Mouse (Mus musculus): ENCODE measurements around the gene Pm20d2.

The Pm20d2 gene

GRCm38 (mm10) chr4:33189735-33190036, at the start of gene Pm20d2:
Gene Pm20d2, minus strand, starts transcription at chr4:33189737.
- DNase-seq (ENCODE audit: low spot score) = no peak

- no peak for DNase-seq (ENCODE audit: low spot score)
Observed at GRCm38 (mm10) chr4:33230881-33231280, 41.3 kb upstream of the Pm20d2 start.

- no peak for DNase-seq (ENCODE audit: low spot score)
Observed at GRCm38 (mm10) chr4:33229639-33230038, 40.1 kb upstream of the Pm20d2 start.

DNA sequence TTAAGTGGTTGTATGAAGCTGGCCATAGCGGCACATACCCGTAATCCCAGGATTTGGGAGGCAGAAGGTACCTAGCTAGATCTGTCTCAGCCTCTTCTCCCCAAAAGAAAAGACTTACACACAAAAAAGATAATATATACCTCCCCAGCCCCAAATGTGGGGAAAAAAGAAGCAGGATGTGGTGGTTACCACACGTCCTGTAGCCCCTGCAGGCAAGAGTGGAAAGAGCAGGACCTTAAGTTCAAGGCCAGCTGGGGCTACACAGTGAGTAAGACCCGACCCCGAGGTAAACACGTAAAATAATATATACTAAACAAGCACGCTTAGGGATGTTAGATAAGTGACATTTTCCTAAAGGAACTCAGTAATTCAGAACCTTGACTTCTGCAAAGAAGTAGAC, 37.6 kb upstream of the Pm20d2 start:
- DNase-seq (ENCODE audit: low spot score) = no peak

GRCm38 (mm10) chr4:33224003-33224675, 34.6 kb upstream of the Pm20d2 start:
- DNase-seq (ENCODE audit: low spot score) = no peak

DNA sequence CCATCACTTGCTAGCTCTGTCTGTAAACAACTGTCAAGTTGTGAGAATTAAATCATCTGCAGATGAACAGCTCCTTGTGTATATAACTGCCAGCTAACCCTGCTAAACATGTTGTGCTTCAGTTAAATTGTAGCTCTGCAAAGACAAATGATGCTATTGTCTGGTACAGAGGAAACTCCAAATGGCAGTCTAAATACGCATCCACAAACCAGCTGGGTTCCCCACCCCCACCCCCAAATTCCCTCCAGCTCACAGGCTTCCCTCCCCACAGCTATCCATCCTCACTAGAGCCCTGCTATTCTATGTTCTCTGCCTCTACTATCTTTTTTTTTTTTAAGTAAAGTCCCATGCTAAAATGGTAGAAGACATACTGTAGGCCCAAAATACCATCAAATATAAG, 32.3 kb upstream of the Pm20d2 start:
- no peak for DNase-seq (ENCODE audit: low spot score)

DNA sequence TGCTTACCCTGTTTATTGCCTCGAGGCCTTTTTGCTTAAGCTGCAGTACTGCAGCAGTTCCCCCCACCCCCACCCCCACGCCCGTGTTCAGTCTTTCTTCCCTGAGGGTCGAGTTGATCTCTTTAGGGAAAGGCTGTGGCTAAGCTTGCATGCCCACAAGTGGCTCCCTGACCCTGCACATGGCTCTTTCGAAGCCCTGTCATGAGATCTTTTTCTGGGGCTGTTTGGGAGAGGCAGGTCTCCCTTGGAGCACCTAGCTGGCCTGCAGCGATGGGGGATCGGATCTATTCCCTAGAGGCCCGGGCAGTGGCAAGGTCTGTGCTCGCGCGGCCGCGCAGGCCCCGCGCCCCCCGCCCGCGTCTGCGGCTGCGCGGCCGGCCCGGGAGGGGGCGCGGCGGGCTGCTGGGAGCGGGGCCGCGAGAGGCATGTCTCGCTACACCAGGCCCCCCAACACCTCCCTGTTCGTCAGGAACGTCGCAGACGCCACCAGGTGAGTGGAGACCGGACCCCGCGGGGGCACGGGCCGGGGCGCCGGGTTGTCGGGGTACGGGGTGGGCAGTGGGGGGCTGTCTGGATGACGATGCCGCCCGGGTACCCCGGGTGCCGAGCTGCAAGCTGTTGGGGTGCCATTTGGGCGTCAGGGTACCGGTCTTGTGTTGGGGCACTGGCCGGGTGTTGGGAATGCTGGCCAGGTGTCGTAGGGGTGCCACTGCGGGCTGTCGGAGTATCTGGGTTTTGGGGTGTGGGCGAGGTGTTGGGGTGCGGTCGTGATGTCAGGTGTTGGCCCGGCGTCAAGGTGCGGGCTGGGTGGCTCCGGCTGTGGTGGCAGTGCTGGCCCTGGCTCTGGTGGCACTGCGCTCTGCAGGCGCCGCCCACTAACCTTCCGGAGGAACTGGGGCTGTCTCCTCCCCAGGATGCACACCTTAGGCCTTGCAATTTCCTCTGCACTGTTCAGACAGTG, 19.6 kb upstream of the Pm20d2 start, which contains the start of gene Srsf12:
Gene Srsf12, plus strand, starts transcription at position 111 of the 961 bp plus-strand sequence.
- peak; percentile 34 for DNase-seq (ENCODE audit: low spot score)

DNA sequence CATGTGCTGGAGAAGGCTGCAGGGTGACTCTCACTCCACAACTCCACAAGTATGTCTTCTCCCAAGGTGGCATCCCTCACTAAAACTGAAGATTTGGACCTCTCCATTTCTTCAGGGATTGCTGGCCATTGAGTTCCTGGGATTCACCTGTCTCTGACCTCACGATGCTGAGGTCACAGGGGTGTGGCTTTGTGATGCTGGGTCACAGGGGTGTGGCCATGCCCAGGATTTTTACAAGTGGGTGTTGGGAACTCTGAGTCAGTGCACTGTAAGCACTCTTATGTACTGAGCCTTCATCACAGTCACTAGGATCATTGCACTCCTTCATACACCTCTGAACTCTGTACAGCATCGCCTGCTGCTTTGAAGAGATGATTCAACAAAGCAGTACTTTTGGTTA, 18.0 kb upstream of the Pm20d2 start:
- no peak for DNase-seq (ENCODE audit: low spot score)

DNA sequence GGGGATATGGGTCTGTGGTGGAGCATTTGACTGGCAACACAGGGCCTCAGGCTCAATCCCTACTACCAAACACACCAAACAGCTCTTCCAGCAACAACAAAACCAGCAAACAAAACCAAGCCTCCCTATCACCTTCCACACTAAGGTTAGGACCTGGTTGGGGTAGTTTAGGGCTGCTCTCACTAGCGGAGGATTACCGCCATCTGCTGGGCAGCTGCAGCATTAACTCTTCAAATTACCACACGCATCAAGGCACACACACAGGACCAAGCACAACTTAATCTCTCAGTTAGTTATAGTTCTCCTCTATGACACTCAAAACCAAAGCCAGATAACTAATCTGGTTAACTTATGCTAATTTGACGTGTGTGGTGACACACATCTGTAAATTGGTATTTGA, 15.1 kb upstream of the Pm20d2 start:
- DNase-seq (ENCODE audit: low spot score) = peak; percentile 45

GRCm38 (mm10) chr4:33198117-33198516, 8.6 kb upstream of the Pm20d2 start:
- DNase-seq (ENCODE audit: low spot score) = no peak

DNA sequence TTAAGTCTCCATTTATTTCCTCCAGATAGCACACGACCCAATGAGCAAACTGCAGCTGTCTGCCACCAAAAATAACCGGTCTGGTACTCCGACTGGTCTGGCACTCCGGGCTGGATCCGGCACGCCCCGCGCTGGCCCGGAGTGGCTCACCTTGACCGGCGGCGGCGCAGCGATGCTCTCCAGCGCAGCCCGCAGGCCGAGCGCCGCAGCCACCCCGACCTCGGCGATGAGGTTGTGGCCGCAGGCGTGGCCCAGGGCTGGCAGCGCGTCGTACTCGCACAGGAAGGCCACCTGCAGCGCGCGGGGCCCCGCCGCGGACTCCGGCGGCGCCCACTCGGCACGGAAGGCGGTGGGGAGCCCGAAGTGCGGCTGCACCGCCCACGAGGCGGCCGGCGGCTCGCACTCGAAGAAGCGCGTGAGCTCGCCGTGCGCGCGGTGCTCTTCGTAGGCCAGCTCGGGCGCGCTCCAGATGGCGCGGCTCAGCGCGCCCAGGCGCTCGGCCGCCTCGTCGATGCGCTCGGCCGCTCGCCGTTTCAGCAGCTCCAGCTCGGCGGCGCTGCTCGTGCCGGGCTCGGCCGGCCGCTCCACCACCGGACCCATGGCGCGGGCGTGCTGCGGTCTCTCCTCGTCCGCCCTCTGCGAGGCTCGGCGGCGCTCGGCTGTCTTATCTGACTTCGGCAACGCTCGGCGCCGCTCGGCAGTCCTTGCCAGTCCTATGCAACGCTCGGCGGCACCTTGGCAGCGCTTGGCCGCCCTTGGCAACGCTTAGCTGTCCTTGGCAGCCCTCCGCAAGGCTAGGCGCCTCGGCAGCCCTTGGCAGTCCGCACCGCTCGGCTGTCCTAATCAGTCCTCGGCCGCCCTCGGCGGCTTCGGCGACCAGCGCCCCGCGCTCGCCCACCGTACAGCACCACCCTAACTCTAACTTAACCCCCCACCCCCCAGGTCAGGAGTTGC, 479 bp downstream of the Pm20d2 start:
- peak; percentile 86 for DNase-seq (ENCODE audit: low spot score)

GRCm38 (mm10) chr4:33188164-33188563, 1.4 kb downstream of the Pm20d2 start:
- DNase-seq (ENCODE audit: low spot score) = no peak

DNA sequence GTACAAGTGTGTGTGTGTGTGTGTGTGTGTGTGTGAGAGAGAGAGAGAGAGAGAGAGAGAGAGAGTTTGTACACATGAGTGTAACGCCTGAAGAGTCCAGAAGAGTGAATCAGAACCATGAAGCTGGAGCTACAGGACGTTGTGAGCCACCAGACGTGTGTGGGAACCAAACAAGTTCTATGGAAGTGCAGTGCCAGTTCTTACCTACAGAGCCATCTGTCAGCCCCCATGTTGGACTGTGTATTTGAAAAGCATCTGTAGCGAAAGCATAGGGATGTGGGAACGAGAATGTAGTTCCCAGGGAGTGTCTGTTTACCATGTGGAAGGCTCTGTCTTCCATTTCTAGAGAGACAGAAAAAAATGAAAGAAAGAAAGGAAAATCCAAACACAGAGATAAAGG, 6.1 kb downstream of the Pm20d2 start:
- DNase-seq (ENCODE audit: low spot score) = peak; percentile 17

GRCm38 (mm10) chr4:33152087-33153038, 37.2 kb downstream of the Pm20d2 start:
- DNase-seq (ENCODE audit: low spot score) = no peak

GRCm38 (mm10) chr4:33149150-33149549, 40.4 kb downstream of the Pm20d2 start:
- no peak for DNase-seq (ENCODE audit: low spot score)

DNA sequence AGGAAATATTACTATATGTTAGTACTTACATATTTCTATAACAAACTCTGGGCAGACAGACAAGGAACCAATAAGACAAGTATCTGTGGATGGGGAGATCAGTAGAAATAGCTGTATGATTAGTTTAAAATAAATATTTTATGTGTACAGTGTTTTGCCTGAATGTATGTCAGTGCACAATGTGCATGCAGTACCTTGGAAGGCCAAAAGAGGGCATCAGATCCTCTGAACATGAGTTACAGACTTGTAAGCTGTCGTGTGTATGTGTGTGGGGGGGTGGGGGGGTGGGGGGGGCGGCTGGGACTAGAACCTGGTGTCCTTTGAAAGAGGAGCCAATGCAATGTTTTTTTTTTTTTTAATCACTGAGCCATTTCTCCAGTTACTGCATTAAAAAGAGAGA, 41.7 kb downstream of the Pm20d2 start:
- DNase-seq (ENCODE audit: low spot score) = peak; percentile 55

- DNase-seq (ENCODE audit: low spot score) = no peak
Observed at GRCm38 (mm10) chr4:33146679-33147291, 42.8 kb downstream of the Pm20d2 start.

- DNase-seq (ENCODE audit: low spot score) = no peak
Observed at GRCm38 (mm10) chr4:33132221-33132620, 57.3 kb downstream of the Pm20d2 start, which contains the start of gene Gabrr1. Gene Gabrr1, plus strand, starts transcription at chr4:33132521.

DNA sequence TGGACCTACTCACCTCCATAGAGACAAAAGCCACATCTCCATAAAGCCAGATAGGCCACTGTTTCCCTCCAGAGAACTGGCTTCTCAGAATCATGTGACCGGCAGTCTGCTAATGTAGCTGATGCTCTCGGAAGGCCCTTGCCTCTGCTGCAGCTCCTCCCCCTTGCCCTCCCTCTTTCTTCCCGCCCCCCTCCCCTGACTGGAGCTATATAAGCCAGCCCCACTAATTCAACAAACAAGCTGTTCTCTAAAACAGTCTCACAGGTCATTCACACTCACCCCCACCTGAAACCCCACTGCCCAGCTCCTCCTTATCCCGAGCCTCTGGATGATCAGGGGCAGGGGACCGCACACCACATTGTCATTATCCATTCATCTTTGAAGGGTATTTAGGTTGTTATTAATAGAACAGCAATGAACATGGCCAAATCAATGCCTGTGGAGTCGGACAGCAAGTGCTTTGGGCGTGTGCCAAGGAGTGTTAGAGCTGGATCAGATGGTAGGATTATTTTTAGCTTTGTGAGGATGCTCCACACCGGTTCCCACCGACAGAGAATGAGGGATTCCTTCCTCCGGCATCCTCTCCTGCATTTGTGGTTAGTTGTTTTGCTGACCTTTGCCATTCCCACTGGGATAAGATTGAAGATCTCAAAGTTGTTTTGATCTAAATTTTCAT, 64.0 kb downstream of the Pm20d2 start:
- DNase-seq (ENCODE audit: low spot score) = peak; percentile 27

DNA sequence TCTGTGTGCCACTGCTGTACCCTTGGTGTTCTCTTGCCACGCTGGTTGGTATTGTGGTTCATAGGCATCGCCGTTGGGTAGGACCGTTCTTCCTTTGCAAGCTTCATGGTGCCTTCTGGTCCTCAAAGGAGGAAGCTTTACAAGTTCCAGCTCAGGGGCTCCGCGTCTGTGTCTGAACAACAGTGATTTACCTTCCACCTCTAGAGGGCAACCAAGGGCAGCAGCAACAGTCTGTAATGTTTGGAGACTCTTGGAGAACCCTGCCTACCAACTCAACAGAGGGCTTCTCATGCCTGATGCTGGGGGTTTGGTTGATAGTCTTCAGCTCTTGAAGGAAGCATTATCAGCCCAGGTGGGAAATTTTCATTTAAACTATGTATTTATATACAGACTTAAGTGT, 65.0 kb downstream of the Pm20d2 start:
- DNase-seq (ENCODE audit: low spot score) = peak; percentile 54

Data from layer of hippocampus, adult 11-12 months (tissue).